Comparison of ENCODE assay signal across 11 mouse cellular contexts in genomic region chr6:24894874-24895183, GRCm38 (mm10). TPM values are rescaled to one million over a fixed set of nuclear protein-coding genes. Genes with fewer than 3 reads are reported as not detected.
DNase-seq lines count a peak whose midpoint lies in the region; ATAC-seq and TF ChIP-seq lines count a peak whose summit lies in the region.
"Had no signal": no experiment of that assay in that cellular context is flagged by ENCODE, and none has a peak within 500 bp of the region (broad histone marks: within the 10 kb centered on the region; RNA-seq: fewer than 3 reads in every experiment).

No protein-coding gene starts in this region.

- WGBS in heart, embryonic 11.5 days (ENCODE audit: insufficient replicate concordance), result 45% methylated on average over 2 of the region's 2 CpGs
- WGBS in midbrain, embryonic 12.5 days, result 75% methylated on average over 2 of the region's 2 CpGs
- 64% methylated on average over 2 of the region's 2 CpGs for WGBS in midbrain, embryonic 10.5 days
- 41% methylated on average over 2 of the region's 2 CpGs for WGBS in intestine, postnatal 0 days

- no peaks in the 10 kb centered on the region for H3K27me3 ChIP-seq in heart, embryonic 11.5 days (ENCODE audit: control insufficient read depth, insufficient read depth, low read length)
- no peaks in the 10 kb centered on the region for H3K27me3 ChIP-seq in midbrain, embryonic 12.5 days
- H3K27me3 ChIP-seq in midbrain, embryonic 10.5 days (ENCODE audit: low read depth, poor library complexity, severe bottlenecking), result no peaks in the 10 kb centered on the region
- H3K27me3 ChIP-seq in intestine, postnatal 0 days (replicated peaks; ENCODE audit: control insufficient read depth, insufficient read depth, low read length), result no peaks in the 10 kb centered on the region

- TF ChIP-seq CTCF in intestine, postnatal 0 days (IDR thresholded peaks at IDR 0.05; ENCODE audit: low read depth), result no peak

- no peak for DNase-seq in heart, adult 9 months (ENCODE audit: low spot score in 2 of 2)
- no peak for DNase-seq in midbrain, embryonic 10.5 days (ENCODE audit: low spot score)
- no peak for DNase-seq in ovary, postnatal 10 days (ENCODE audit: low spot score)
- no peak for DNase-seq in left cerebral cortex, postnatal 4 days
- DNase-seq: B cell, adult 2 months had no signal

- no peaks in the 10 kb centered on the region for H3K9me3 ChIP-seq in heart, embryonic 11.5 days (replicated peaks; ENCODE audit: control insufficient read depth, low read length)
- no peaks in the 10 kb centered on the region for H3K9me3 ChIP-seq in midbrain, embryonic 12.5 days
- H3K9me3 ChIP-seq in midbrain, embryonic 10.5 days (replicated peaks), result no peaks in the 10 kb centered on the region
- no peaks in the 10 kb centered on the region for H3K9me3 ChIP-seq in intestine, postnatal 0 days (ENCODE audit: control insufficient read depth)

- intact Hi-C loops in left cerebral cortex, postnatal 4 days (cut with DNase I), result no loop called here

- H3K9ac ChIP-seq in heart, embryonic 11.5 days (ENCODE audit: low read depth, low read length), result no peak overlapping the region
- no peak overlapping the region for H3K9ac ChIP-seq in midbrain, embryonic 12.5 days (replicated peaks)
- no peak overlapping the region for H3K9ac ChIP-seq in intestine, postnatal 0 days (ENCODE audit: low read depth, low read length)

- H3K36me3 ChIP-seq in heart, embryonic 11.5 days (ENCODE audit: control insufficient read depth, insufficient read depth, low read length), result no peaks in the 10 kb centered on the region
- H3K36me3 ChIP-seq in midbrain, embryonic 12.5 days, result no peaks in the 10 kb centered on the region
- H3K36me3 ChIP-seq in midbrain, embryonic 10.5 days, result no peaks in the 10 kb centered on the region
- H3K36me3 ChIP-seq in intestine, postnatal 0 days (ENCODE audit: control insufficient read depth, insufficient read depth), result no peaks in the 10 kb centered on the region

- no peak overlapping the region for H3K27ac ChIP-seq in heart, embryonic 11.5 days (ENCODE audit: low read depth, low read length)
- no peak overlapping the region for H3K27ac ChIP-seq in midbrain, embryonic 12.5 days (replicated peaks)
- no peak overlapping the region for H3K27ac ChIP-seq in midbrain, embryonic 10.5 days (replicated peaks)
- no peak overlapping the region for H3K27ac ChIP-seq in intestine, postnatal 0 days (ENCODE audit: low read depth, low read length)

- no peak for ATAC-seq in heart, embryonic 11.5 days (replicated peaks; ENCODE audit: insufficient number of reproducible peaks, low FRiP score, low TSS enrichment)
- ATAC-seq in midbrain, embryonic 12.5 days (ENCODE audit: low FRiP score, low read depth), result 0 out of 2 replicates have a peak, but pooled peaks have one; percentile 21
- ATAC-seq in intestine, postnatal 0 days, result 0 out of 2 replicates have a peak, but pooled peaks have one; percentile 6
- ATAC-seq in monocyte, adult 5-6 weeks (replicated peaks; ENCODE audit: insufficient number of reproducible peaks, low FRiP score, low TSS enrichment, poor library complexity, severe bottlenecking), result no peak

- H3K4me1 ChIP-seq in heart, embryonic 11.5 days (ENCODE audit: control insufficient read depth, insufficient read depth, low read length), result no peaks in the 10 kb centered on the region
- no peaks in the 10 kb centered on the region for H3K4me1 ChIP-seq in midbrain, embryonic 12.5 days
- no peaks in the 10 kb centered on the region for H3K4me1 ChIP-seq in midbrain, embryonic 10.5 days
- no peaks in the 10 kb centered on the region for H3K4me1 ChIP-seq in intestine, postnatal 0 days (replicated peaks; ENCODE audit: control insufficient read depth, insufficient read depth, low read length)

- H3K4me3 ChIP-seq in heart, embryonic 11.5 days (ENCODE audit: low read depth, low read length), result peak overlapping the region; percentile 14; the same call in 1 of the 2 replicates
- H3K4me3 ChIP-seq in midbrain, embryonic 12.5 days, result no peak overlapping the region
- H3K4me3 ChIP-seq in midbrain, embryonic 10.5 days, result no peak overlapping the region
- H3K4me3 ChIP-seq in intestine, postnatal 0 days (ENCODE audit: low read depth, low read length), result peak overlapping the region; percentile 20; the same call in 1 of the 2 replicates

- peak overlapping the region; percentile 52 for H3K4me2 ChIP-seq in heart, embryonic 11.5 days
- H3K4me2 ChIP-seq in midbrain, embryonic 12.5 days (replicated peaks), result no peak overlapping the region
- H3K4me2 ChIP-seq in intestine, postnatal 0 days (replicated peaks; ENCODE audit: low read depth), result peak overlapping the region; percentile 52

RNA-seq across cellular contexts. Expression of gene Hyal5, which starts 37.0 kb away (rescaled TPM):
- not detected in 2 replicates for polyA plus RNA-seq in heart, embryonic 11.5 days (2014; fragmentation: Nextera tagmentation; extraction: Ambion mirVana)
- not detected in 2 replicates for polyA plus RNA-seq in midbrain, embryonic 12.5 days (2016; fragmentation: Nextera tagmentation; extraction: Ambion mirVana)
- polyA plus RNA-seq in midbrain, embryonic 10.5 days (2016; fragmentation: Nextera tagmentation; extraction: Ambion mirVana), result not detected in 2 replicates
- polyA plus RNA-seq in intestine, postnatal 0 days (2015; fragmentation: Nextera tagmentation; extraction: Ambion mirVana), result 84.4 and 111 TPM in 2 replicates
- not detected in 3 replicates for total RNA-seq in monocyte, adult 5-6 weeks (2017)
- not detected for total RNA-seq in left cerebral cortex, postnatal 4 days (2021)
- total RNA-seq: gastrocnemius, postnatal 14 days; left cerebral cortex, adult 18-20 months had no signal

Comparison
In these comparisons a context has a peak if more than half of its experiments do, and no peak if none do; other contexts are left out.
1. ATAC-seq: peak in midbrain, embryonic 12.5 days (single experiment) and intestine, postnatal 0 days (single experiment); none in heart, embryonic 11.5 days (single experiment) and monocyte, adult 5-6 weeks (single experiment).
2. H3K4me3 ChIP-seq: peak in heart, embryonic 11.5 days (single experiment) and intestine, postnatal 0 days (single experiment); none in midbrain, embryonic 12.5 days (single experiment) and midbrain, embryonic 10.5 days (single experiment).
3. RNA of gene Hyal5, which starts 37.0 kb away (polyA plus RNA-seq): 84.4 to 111 TPM in intestine, postnatal 0 days; not detected in heart, embryonic 11.5 days, not detected in midbrain, embryonic 12.5 days and not detected in midbrain, embryonic 10.5 days; every median in the first group is over 10 times any median in the second.